Mouse (Mus musculus) right cerebral cortex, postnatal 25 days (tissue): ENCODE results near the gene Zfp526.

Experiments
- DNase-seq: peaks from one replicate; pipeline ENCODE4 v3.0.0; 2022

Zfp526 gene

GRCm38 (mm10) chr7:25221102-25221883 lies at the start of gene Zfp526:
Gene Zfp526, plus strand, starts transcription at chr7:25221425.
- peak; percentile 98 for DNase-seq

GRCm38 (mm10) chr7:25172669-25173068 lies 48.6 kb upstream of the Zfp526 start:
- no peak for DNase-seq

- no peak for DNase-seq
Observed at GRCm38 (mm10) chr7:25174343-25174742, 46.9 kb upstream of the Zfp526 start.

GRCm38 (mm10) chr7:25178317-25178716 lies 42.9 kb upstream of the Zfp526 start:
- DNase-seq, result peak; percentile 47

GRCm38 (mm10) chr7:25178787-25179605 lies 42.2 kb upstream of the Zfp526 start:
- DNase-seq, result peak; percentile 51

GRCm38 (mm10) chr7:25179606-25180161 lies 41.5 kb upstream of the Zfp526 start, which contains the start of gene Pou2f2:
Gene Pou2f2, minus strand, starts transcription at chr7:25179726.
- peak; percentile 93 for DNase-seq

- no peak for DNase-seq
Observed at GRCm38 (mm10) chr7:25180512-25180911, 40.7 kb upstream of the Zfp526 start.

- peak; percentile 33 for DNase-seq
Observed at GRCm38 (mm10) chr7:25181331-25181790, 39.9 kb upstream of the Zfp526 start.

GRCm38 (mm10) chr7:25181814-25182213 lies 39.4 kb upstream of the Zfp526 start:
- no peak for DNase-seq

GRCm38 (mm10) chr7:25184091-25184490 lies 37.1 kb upstream of the Zfp526 start:
- no peak for DNase-seq

- peak; percentile 85 for DNase-seq
Observed at GRCm38 (mm10) chr7:25187662-25188650, 33.3 kb upstream of the Zfp526 start.

- no peak for DNase-seq
Observed at GRCm38 (mm10) chr7:25190806-25191205, 30.4 kb upstream of the Zfp526 start.

GRCm38 (mm10) chr7:25192110-25192509 lies 29.1 kb upstream of the Zfp526 start:
- no peak for DNase-seq

GRCm38 (mm10) chr7:25195148-25195547 lies 26.1 kb upstream of the Zfp526 start:
- DNase-seq, result no peak

GRCm38 (mm10) chr7:25196107-25196506 lies 25.1 kb upstream of the Zfp526 start:
- no peak for DNase-seq

- DNase-seq, result no peak
Observed at GRCm38 (mm10) chr7:25197384-25198018, 23.7 kb upstream of the Zfp526 start.

- DNase-seq, result no peak
Observed at GRCm38 (mm10) chr7:25203624-25204023, 17.6 kb upstream of the Zfp526 start.

GRCm38 (mm10) chr7:25205355-25206093 lies 15.7 kb upstream of the Zfp526 start:
- DNase-seq, result no peak

- DNase-seq, result no peak
Observed at GRCm38 (mm10) chr7:25206094-25206830, 15.0 kb upstream of the Zfp526 start.

- no peak for DNase-seq
Observed at GRCm38 (mm10) chr7:25209161-25209622, 12.0 kb upstream of the Zfp526 start.
